Mouse (Mus musculus): ENCODE results near the gene Icam1. TPM values are rescaled to one million over a fixed set of nuclear protein-coding genes. Genes with fewer than 3 reads are reported as not detected.

The Icam1 gene
- polyA plus RNA-seq, 1 experiment from 2014 or later = 5.8 TPM

DNA sequence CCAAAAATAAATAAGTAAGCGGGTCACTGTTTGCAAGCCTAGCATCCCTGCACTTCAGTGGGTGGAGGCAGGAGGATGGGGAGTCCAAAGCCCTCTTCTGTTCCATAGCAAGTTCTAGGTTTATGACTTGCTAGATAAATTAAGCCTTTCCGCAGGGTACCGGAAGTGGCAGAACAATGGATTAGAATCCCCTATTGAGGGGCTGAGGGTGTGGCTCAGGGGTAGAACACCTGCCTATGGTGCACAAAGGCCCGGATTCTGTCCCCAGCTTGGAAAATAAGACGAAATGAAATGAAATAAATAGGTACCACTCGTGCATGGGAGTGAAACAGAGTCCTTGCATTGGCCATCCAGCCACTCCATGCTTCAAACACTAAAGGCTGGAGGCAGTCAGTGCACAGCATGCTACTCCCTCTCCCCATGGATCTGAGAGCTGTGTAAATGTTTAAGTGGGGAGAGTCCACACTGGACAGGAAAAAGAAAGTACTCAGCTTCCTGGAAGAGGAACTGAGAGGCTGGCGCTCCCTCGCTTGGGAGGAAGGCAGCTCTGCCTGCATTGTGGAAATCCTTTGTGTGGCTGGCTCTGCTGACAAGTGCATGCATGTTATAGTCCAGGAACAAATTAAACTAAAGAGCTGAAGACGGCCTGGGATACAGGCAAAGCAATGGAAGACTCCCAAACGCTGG is 37.2 kb upstream of the Icam1 start:
- H3K9me3 ChIP-seq = no peaks in the 10 kb centered on the region
- no peak for ATAC-seq (ENCODE audit: low FRiP score, low read depth)
- H3K4me1 ChIP-seq = peaks cover 16% of the 10 kb centered on the region; the same call in 1 of the 2 replicates
- no peak overlapping the region for H3K9ac ChIP-seq
- no peak overlapping the region for H3K4me2 ChIP-seq (replicated peaks)
- WGBS = 62% methylated on average over 10 of the region's 10 CpGs
- H3K4me3 ChIP-seq = no peak overlapping the region
- no peaks in the 10 kb centered on the region for H3K36me3 ChIP-seq
- peaks cover 5% of the 10 kb centered on the region; the same call in 1 of the 2 replicates for H3K27me3 ChIP-seq (replicated peaks)
- no peak overlapping the region for H3K27ac ChIP-seq

- ATAC-seq (ENCODE audit: low FRiP score, low read depth) = no peak
- Histone ChIP-seq H3K27ac (no peak overlapping the region), H3K4me2 (replicated peaks) (no peak overlapping the region), H3K36me3 (no peaks in the 10 kb centered on the region), H3K4me3 (no peak overlapping the region), H3K4me1 (peaks cover 16% of the 10 kb centered on the region; the same call in 1 of the 2 replicates), H3K9me3 (no peaks in the 10 kb centered on the region), H3K27me3 (replicated peaks) (peaks cover 5% of the 10 kb centered on the region; the same call in 1 of the 2 replicates), H3K9ac (no peak overlapping the region)
- 67% methylated on average over 5 of the region's 5 CpGs for WGBS
These were observed 36.6 kb upstream of the Icam1 start for GRCm38 (mm10) chr9:20979181-20979580.

DNA sequence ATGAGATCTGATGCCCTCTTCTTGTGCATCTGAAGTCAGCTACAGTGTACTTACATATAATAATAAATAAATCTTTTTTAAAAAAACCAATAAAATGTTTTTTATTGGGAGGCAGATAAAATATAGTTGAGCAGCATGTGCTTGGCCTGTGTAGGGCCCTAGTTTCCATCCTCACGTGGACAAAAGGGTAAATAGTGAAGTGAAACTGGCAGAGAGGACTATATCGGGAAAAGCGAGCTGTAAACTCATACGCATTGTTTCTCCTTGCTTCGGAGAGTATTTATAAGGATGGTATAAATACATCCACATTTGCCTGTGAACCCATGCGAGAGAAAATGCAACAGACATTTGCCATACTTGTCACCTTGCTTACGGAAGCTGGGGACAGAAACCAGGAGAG is 36.0 kb upstream of the Icam1 start:
- Histone ChIP-seq H3K4me3 (no peak overlapping the region), H3K36me3 (no peaks in the 10 kb centered on the region), H3K4me2 (replicated peaks) (no peak overlapping the region), H3K4me1 (peaks cover 14% of the 10 kb centered on the region; the same call in 1 of the 2 replicates), H3K9me3 (no peaks in the 10 kb centered on the region), H3K27me3 (replicated peaks) (0 out of 2 replicates have a peak, but pooled peaks cover 1% of the 10 kb centered on the region), H3K27ac (no peak overlapping the region), H3K9ac (no peak overlapping the region)
- WGBS = 89% methylated on average over 7 of the region's 7 CpGs
- no peak for ATAC-seq (ENCODE audit: low FRiP score, low read depth)

GRCm38 (mm10) chr9:20982171-20982570 is 33.6 kb upstream of the Icam1 start:
- H3K27ac ChIP-seq = no peak overlapping the region
- no peaks in the 10 kb centered on the region for H3K36me3 ChIP-seq
- no peaks in the 10 kb centered on the region for H3K9me3 ChIP-seq
- no peak overlapping the region for H3K4me2 ChIP-seq (replicated peaks)
- no peak overlapping the region for H3K9ac ChIP-seq
- 70% methylated on average over 3 of the region's 3 CpGs for WGBS
- no peaks in the 10 kb centered on the region for H3K27me3 ChIP-seq (replicated peaks)
- ATAC-seq (ENCODE audit: low FRiP score, low read depth) = no peak
- no peak overlapping the region for H3K4me3 ChIP-seq
- 0 out of 2 replicates have a peak, but pooled peaks cover 3% of the 10 kb centered on the region for H3K4me1 ChIP-seq

DNA sequence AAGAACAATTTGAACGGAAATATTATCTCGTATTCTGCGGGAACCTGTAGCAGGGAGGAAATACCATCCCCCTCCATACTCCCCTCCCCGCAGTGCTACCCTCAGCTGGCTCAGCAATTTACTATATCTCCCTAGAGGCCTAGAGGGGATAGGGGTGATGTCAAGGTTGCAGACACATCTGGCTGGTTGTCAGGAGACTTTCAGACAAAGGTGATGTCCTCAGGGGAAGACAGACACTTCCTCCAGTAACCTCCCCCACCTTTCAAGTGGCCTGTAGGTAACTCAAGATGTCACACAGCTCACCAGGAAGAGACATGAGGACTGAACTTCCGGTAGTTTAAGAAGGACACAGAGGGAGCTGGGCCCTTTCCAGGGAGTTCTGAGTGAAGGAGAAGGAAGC is 32.6 kb upstream of the Icam1 start:
- Histone ChIP-seq H3K27ac (no peak overlapping the region), H3K4me1 (0 out of 2 replicates have a peak, but pooled peaks cover 3% of the 10 kb centered on the region), H3K9ac (no peak overlapping the region), H3K4me3 (no peak overlapping the region), H3K9me3 (no peaks in the 10 kb centered on the region), H3K27me3 (replicated peaks) (no peaks in the 10 kb centered on the region), H3K36me3 (no peaks in the 10 kb centered on the region), H3K4me2 (replicated peaks) (no peak overlapping the region)
- WGBS = 77% methylated on average over 5 of the region's 5 CpGs
- ATAC-seq (ENCODE audit: low FRiP score, low read depth) = no peak

GRCm38 (mm10) chr9:20986952-20987686 is 28.7 kb upstream of the Icam1 start:
- Histone ChIP-seq H3K9me3 (no peaks in the 10 kb centered on the region), H3K27me3 (replicated peaks) (no peaks in the 10 kb centered on the region)
- WGBS = 65% methylated on average over 15 of the region's 15 CpGs

GRCm38 (mm10) chr9:20987953-20988352 is 27.8 kb upstream of the Icam1 start:
- no peak overlapping the region for H3K4me2 ChIP-seq (replicated peaks)
- no peak overlapping the region for H3K4me3 ChIP-seq
- no peaks in the 10 kb centered on the region for H3K27me3 ChIP-seq (replicated peaks)
- no peak for ATAC-seq (ENCODE audit: low FRiP score, low read depth)
- no peaks in the 10 kb centered on the region for H3K9me3 ChIP-seq
- H3K36me3 ChIP-seq = no peaks in the 10 kb centered on the region
- no peak overlapping the region for H3K9ac ChIP-seq
- no peak overlapping the region for H3K27ac ChIP-seq
- 30% methylated on average over 7 of the region's 7 CpGs for WGBS
- H3K4me1 ChIP-seq = 0 out of 2 replicates have a peak, but pooled peaks cover 3% of the 10 kb centered on the region

More at GRCm38 (mm10) chr9:20986952-20987686, 28.7 kb upstream of the Icam1 start:
- Histone ChIP-seq H3K27ac (no peak overlapping the region), H3K36me3 (no peaks in the 10 kb centered on the region), H3K4me3 (no peak overlapping the region), H3K4me2 (replicated peaks) (no peak overlapping the region), H3K4me1 (0 out of 2 replicates have a peak, but pooled peaks cover 3% of the 10 kb centered on the region), H3K9ac (no peak overlapping the region)
- no peak for ATAC-seq (ENCODE audit: low FRiP score, low read depth)

- no peak for ATAC-seq (ENCODE audit: low FRiP score, low read depth)
- Histone ChIP-seq H3K27ac (no peak overlapping the region), H3K4me1 (no peaks in the 10 kb centered on the region), H3K4me2 (replicated peaks) (peak overlapping the region; percentile 16; the same call in 1 of the 2 replicates), H3K27me3 (replicated peaks) (no peaks in the 10 kb centered on the region), H3K36me3 (no peaks in the 10 kb centered on the region), H3K4me3 (no peak overlapping the region), H3K9me3 (no peaks in the 10 kb centered on the region), H3K9ac (no peak overlapping the region)
- 5% methylated on average over 10 of the region's 10 CpGs for WGBS
These were observed 24.9 kb upstream of the Icam1 start for GRCm38 (mm10) chr9:20990861-20991260.

- H3K27ac ChIP-seq = no peak overlapping the region
- no peaks in the 10 kb centered on the region for H3K36me3 ChIP-seq
- H3K4me1 ChIP-seq = no peaks in the 10 kb centered on the region
- no peak overlapping the region for H3K4me2 ChIP-seq (replicated peaks)
- no peaks in the 10 kb centered on the region for H3K27me3 ChIP-seq (replicated peaks)
- H3K4me3 ChIP-seq = no peak overlapping the region
- ATAC-seq (ENCODE audit: low FRiP score, low read depth) = no peak
- 91% methylated on average over 4 of the region's 4 CpGs for WGBS
- H3K9me3 ChIP-seq = no peaks in the 10 kb centered on the region
- no peak overlapping the region for H3K9ac ChIP-seq
These were observed 24.2 kb upstream of the Icam1 start for GRCm38 (mm10) chr9:20991587-20991986.

GRCm38 (mm10) chr9:20993165-20993898 is 22.5 kb upstream of the Icam1 start:
- no peaks in the 10 kb centered on the region for H3K9me3 ChIP-seq
- no peak for ATAC-seq (ENCODE audit: low FRiP score, low read depth)
- H3K27ac ChIP-seq = no peak overlapping the region
- no peak overlapping the region for H3K4me3 ChIP-seq
- H3K36me3 ChIP-seq = no peaks in the 10 kb centered on the region
- WGBS = 65% methylated on average over 5 of the region's 5 CpGs
- no peaks in the 10 kb centered on the region for H3K4me1 ChIP-seq
- no peaks in the 10 kb centered on the region for H3K27me3 ChIP-seq (replicated peaks)
- no peak overlapping the region for H3K9ac ChIP-seq
- H3K4me2 ChIP-seq (replicated peaks) = no peak overlapping the region

GRCm38 (mm10) chr9:20995069-20995468 is 20.7 kb upstream of the Icam1 start:
- Histone ChIP-seq H3K4me3 (no peak overlapping the region), H3K9me3 (no peaks in the 10 kb centered on the region), H3K4me1 (no peaks in the 10 kb centered on the region), H3K27ac (no peak overlapping the region), H3K9ac (no peak overlapping the region), H3K36me3 (no peaks in the 10 kb centered on the region), H3K4me2 (replicated peaks) (no peak overlapping the region), H3K27me3 (replicated peaks) (no peaks in the 10 kb centered on the region)
- 76% methylated on average over 3 of the region's 3 CpGs for WGBS
- ATAC-seq (ENCODE audit: low FRiP score, low read depth) = no peak

- no peak overlapping the region for H3K27ac ChIP-seq
- H3K9me3 ChIP-seq = no peaks in the 10 kb centered on the region
- H3K9ac ChIP-seq = no peak overlapping the region
- no peaks in the 10 kb centered on the region for H3K36me3 ChIP-seq
- H3K4me3 ChIP-seq = no peak overlapping the region
- no peak for ATAC-seq (ENCODE audit: low FRiP score, low read depth)
- no peak overlapping the region for H3K4me2 ChIP-seq (replicated peaks)
- no peaks in the 10 kb centered on the region for H3K27me3 ChIP-seq (replicated peaks)
- 90% methylated on average over 8 of the region's 8 CpGs for WGBS
- no peaks in the 10 kb centered on the region for H3K4me1 ChIP-seq
These were observed 18.7 kb upstream of the Icam1 start for GRCm38 (mm10) chr9:20997065-20997464.

Data from neural tube, embryonic 12.5 days (tissue).